ENCODE assay signal across 17 mouse cellular contexts in the genomic region with DNA sequence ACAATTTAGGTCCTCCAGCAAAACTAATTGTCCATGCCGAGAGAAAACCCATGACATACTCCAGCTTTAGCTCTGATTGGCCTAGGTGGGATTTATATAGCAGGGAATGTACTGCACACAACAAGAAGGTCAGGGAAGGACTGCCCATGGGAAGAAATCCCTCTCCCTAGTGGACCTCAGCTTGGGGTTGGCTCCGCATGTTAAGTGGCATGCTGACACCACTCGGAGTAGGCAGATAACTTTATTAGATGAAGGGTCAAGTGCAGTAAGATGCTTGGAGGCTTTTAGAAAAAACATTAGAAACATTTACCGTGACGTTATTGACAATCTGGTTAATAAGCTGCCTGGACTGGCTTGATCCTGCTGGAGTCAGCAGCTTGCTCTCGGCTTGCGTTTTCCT.
"Had no signal": no experiment of that assay in that cellular context is flagged by ENCODE, and none has a peak within 500 bp of the region (broad histone marks: within the 10 kb centered on the region; RNA-seq: fewer than 3 reads in every experiment).

No protein-coding gene starts in this region.

- DNase-seq: lung, adult 2 months; lung, postnatal 14 days; lung, postnatal 36 days; right cerebral cortex, postnatal 14 days; thymus, adult 2 months; thymus, postnatal 25 days; thymus, postnatal 4 days had no signal

- ATAC-seq: lung, postnatal 0 days; midbrain, embryonic 13.5 days; midbrain, embryonic 15.5 days had no signal

- H3K4me2 ChIP-seq: lung, embryonic 15.5 days; midbrain, embryonic 11.5 days; midbrain, embryonic 13.5 days; midbrain, embryonic 15.5 days; neural tube, embryonic 12.5 days; stomach, embryonic 15.5 days had no signal

- H3K4me3 ChIP-seq: lung, embryonic 15.5 days; megakaryocyte, embryonic 14.5 days; midbrain, embryonic 13.5 days; midbrain, embryonic 15.5 days; neural tube, embryonic 12.5 days; stomach, embryonic 15.5 days had no signal

- H3K9me3 ChIP-seq: lung, embryonic 15.5 days; midbrain, embryonic 13.5 days; midbrain, embryonic 15.5 days; neural tube, embryonic 12.5 days; stomach, embryonic 15.5 days had no signal

- H3K36me3 ChIP-seq: lung, embryonic 15.5 days; midbrain, embryonic 13.5 days; midbrain, embryonic 15.5 days; neural tube, embryonic 12.5 days; stomach, embryonic 15.5 days had no signal

- H3K9ac ChIP-seq: lung, embryonic 15.5 days; midbrain, embryonic 13.5 days; midbrain, embryonic 15.5 days; neural tube, embryonic 12.5 days; stomach, embryonic 15.5 days had no signal

- H3K27me3 ChIP-seq: lung, embryonic 15.5 days; megakaryocyte, embryonic 14.5 days; midbrain, embryonic 15.5 days; neural tube, embryonic 12.5 days; stomach, embryonic 15.5 days had no signal

- H3K27ac ChIP-seq: lung, embryonic 15.5 days; macrophage; midbrain, embryonic 13.5 days; midbrain, embryonic 15.5 days; neural tube, embryonic 12.5 days; stomach, embryonic 15.5 days; stomach, postnatal 0 days had no signal

- H3K4me1 ChIP-seq: lung, embryonic 15.5 days; megakaryocyte, embryonic 14.5 days; midbrain, embryonic 13.5 days; midbrain, embryonic 15.5 days; neural tube, embryonic 12.5 days; stomach, embryonic 15.5 days had no signal
